Mouse (Mus musculus) activated CD4-positive, CD25-positive, alpha-beta regulatory T cell, adult 4 months (primary cell): ENCODE results near the gene Met. TPM values are rescaled to one million over a fixed set of nuclear protein-coding genes. Genes with fewer than 3 reads are reported as not detected.

Experiments
- ATAC-seq: one replicate; pipeline ENCODE4 v1.8.0; 2017
- polyA plus RNA-seq, 2 experiments: library from polyadenylated mRNA; unstranded; fragments of 100-300 nt; shearing (Covaris generic); gene quantifications; one replicate each; pipeline ENCODE4 v1.2.1; 2017

The Met gene
- polyA plus RNA-seq, 2 experiments from 2014 or later, result not detected

DNA sequence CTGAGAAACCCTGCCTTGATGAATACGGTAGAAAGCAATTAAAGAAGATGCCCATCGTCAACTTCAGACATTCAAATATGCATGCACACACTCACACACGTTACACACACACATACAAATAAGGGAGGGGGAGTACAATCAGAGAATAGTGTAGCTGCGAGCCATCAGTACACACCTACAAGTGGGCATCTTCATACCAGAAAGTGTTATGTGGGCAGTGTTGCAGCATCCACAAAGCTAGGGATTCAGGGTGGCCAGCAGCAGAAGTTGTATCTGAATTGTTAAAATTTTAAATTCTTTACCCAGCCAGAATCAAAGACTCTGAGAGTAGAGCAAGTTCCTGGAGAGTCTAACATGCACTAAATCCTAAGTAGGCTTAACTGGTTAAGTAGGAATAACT is 157.2 kb downstream of the Met start:
- no peak for ATAC-seq

DNA sequence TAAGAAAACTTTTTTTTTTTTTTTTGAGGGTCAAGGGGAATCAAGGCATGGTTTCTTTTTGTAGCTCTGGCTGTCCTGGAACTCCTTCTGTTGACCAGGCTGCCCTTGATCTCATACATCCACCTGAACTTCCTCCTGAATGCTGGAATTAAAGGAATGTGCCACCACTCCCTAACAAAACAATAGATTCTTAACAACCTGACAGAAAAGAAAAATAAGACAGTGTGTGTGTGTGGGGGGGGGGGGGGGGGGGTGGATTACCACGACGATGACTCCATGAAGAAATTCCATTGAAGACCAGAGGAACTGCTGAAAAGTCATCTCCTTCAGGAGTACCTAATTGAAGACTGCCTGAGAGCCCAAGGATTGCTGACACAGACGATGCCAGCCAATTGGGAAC is 157.8 kb downstream of the Met start:
- ATAC-seq, result no peak

Other genes with a start within 250 kb of the Met start
- 1 to 10 TPM in 1 of 2 experiments, under 1 TPM in 1; 0.94 to 1.9 TPM for gene Cav2, start 182.6 kb upstream of the Met start, polyA plus RNA-seq
- gene Cav1, start 157.5 kb upstream of the Met start, polyA plus RNA-seq, result not detected
- 100 to 1,000 TPM; 350 to 408 TPM for gene Capza2, start 172.4 kb downstream of the Met start, polyA plus RNA-seq
- 1 to 10 TPM; 4.2 to 4.6 TPM for gene St7, start 229.1 kb downstream of the Met start, polyA plus RNA-seq